Mouse (Mus musculus) layer of hippocampus, adult 11-12 months (tissue): Measurements from ENCODE around the gene Gm2026.
"Not testable (repeated sequence)": the region's sequence is repeated elsewhere in the genome, so short reads cannot be mapped to it uniquely, and the experiment has no call there.

Experiments used
- DNase-seq: peaks from one replicate; pipeline ENCODE4 v3.0.0; 2022; ENCODE audit warnings: low spot score

Gene Gm2026

GRCm38 (mm10) chr2:175965031-175965430, at the start of gene Gm2026:
Gm2026 (plus strand) TSS chr2:175965331.
- DNase-seq: not testable (repeated sequence)

DNA sequence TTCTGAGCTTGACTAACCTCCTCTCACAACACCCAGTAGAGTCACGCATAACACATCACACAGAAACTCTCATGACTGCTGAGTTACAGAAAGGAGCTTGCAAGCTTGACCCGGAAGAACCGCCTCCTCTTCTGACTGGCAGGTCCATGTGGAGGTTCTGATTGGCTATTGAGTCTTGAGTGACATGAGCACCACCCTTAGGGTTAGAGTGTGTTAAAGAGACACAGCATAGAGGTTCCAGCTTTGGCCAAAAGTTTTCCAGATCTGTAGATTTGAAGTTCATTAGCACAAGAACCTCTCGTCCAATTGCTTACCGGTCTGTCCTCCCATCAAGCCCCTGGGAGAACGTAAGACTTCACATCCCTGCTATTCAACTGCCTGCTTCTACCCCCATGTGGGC, 34.1 kb upstream of the Gm2026 start, which contains the start of gene Zfp966:
Zfp966 (minus strand) TSS at position 101 of the 400 bp plus-strand sequence.
- not testable (repeated sequence) for DNase-seq
